Mouse (Mus musculus): ENCODE results near the gene Vps13c. TPM values are rescaled to one million over a fixed set of nuclear protein-coding genes. Genes with fewer than 3 reads are reported as not detected.

The Vps13c gene
- total RNA-seq, 2 experiments from 2014 or later = 76.8 to 81.1 TPM

DNA sequence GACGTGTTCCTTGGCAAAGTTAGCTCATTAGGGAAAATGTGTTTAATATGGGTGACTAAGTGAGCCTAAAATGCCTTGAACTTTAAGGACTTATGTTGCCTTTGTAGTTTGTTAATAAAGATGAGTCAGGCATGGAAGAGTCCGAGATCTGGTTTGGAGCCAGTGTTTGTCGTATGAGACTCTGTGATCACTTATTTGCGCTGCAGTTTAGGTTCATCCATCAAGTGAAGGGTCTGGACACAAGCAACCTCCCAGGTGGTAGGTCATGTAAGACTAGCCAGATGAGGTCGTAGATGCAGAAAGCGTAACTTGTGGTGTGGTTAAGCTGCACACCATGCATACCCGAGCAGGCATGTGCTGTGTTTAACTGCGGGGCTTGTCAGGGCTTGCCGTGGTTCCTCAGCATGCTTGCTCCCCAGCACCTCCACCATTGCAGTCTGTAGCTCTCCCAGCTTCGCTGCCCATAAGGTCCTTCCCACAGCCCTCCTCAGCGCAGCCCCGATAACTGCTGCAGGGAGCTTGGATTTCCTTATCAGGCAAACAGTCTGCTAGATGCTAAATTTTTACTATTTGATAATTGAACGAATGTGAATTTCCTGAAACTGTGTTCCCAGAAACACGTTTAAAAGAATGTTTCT is 37.0 kb downstream of the Vps13c start:
- DNase-seq (ENCODE audit: low spot score in 2 of 2) = no peak

GRCm38 (mm10) chr9:67878197-67878769 is 38.1 kb downstream of the Vps13c start:
- DNase-seq (ENCODE audit: low spot score in 2 of 2) = no peak

GRCm38 (mm10) chr9:67883349-67883984 is 43.3 kb downstream of the Vps13c start:
- no peak for DNase-seq (ENCODE audit: low spot score in 2 of 2)

DNA sequence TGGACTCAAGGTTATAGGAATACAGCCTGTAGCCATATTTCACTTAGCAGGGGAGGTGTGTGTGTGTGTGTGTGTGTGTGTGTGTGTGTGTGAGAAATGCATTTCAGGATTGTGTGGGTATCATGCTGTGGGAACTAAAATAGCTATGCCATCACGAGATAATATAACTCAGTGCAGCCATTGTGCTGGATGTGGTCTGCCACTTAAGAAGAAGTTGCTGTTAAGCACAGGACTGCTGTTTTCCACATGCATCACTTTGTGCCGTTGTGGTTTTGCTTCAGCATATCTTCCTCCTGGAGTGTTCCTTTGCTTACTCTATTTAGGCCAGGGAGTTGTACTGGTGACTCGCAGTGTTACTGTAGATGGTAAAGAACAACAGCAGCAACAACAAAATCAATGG is 43.9 kb downstream of the Vps13c start:
- no peak for DNase-seq (ENCODE audit: low spot score in 2 of 2)

GRCm38 (mm10) chr9:67886981-67887720 is 47.0 kb downstream of the Vps13c start:
- DNase-seq (ENCODE audit: low spot score in 2 of 2) = no peak

DNA sequence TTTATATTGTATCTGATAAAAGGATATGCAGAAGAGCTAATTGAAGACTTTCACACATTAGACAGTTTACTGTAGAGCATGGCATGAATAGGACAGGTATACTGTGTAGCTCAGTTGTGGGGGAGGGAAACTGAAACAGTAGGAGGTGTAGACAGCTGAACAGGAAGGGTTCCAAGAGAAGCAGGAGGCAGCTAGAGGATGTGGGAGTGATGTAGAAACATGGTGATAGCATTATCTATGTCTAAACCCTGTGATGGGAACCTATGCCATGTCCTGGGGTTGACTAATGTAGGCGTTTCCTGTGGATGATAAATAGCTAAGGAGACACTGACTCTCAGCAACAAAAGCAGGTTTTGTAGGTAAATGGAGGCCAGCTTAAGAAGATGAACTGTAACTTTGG is 53.3 kb downstream of the Vps13c start:
- no peak for DNase-seq (ENCODE audit: low spot score in 2 of 2)

DNA sequence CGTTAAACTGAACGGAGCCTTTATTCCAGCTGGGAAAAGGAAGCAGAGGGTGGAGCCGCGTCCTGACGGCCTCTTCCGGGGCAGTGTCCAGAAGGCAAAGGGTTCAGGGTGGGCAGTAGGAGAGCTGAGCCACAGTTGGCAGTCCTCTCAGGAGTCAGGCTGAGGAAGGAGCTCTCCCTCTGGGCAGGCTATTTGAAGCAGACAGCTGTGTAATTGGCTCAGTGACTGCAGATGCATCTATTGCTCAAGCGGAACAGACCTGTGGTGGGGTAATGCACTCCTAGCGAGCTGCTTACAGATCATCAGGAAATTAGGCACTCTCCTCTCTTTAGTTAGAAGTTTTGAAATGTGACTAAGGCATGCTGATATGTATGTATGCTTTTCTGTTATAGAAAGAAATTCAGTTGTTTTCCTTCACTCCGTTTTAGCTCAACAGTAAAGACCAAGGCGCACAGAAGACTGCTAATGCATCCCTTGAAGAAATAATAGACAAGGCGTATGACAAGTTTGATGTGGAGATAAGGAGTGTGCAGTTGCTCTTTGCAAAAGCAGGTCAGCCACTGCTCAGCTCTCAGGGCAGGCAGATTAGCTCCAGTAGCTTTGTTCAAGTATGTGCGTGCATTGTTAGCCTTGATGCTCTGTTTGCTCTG is 56.6 kb downstream of the Vps13c start:
- no peak for DNase-seq (ENCODE audit: low spot score in 2 of 2)

DNA sequence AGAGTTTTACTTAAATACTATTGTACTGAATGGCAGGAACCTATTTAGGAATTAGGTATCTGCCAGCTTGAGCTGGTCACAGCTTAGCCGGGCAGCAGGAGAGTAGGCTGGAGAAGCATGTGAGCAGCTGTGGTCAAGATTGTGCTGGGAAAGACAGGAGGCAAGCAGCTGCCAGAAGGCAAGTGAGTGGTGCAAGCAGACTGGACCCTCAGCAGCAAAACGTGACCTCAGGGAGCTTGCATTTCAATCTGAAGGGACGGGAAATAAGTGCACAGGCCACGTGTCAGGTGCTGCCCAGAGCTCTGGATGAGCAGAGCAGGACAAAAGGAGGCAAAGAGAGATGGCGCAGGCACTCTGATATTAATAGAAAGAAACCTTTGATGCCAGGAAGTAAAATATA is 60.2 kb downstream of the Vps13c start:
- no peak for DNase-seq (ENCODE audit: low spot score in 2 of 2)

- no peak for DNase-seq (ENCODE audit: low spot score in 2 of 2)
Measured at GRCm38 (mm10) chr9:67904355-67904754, 64.2 kb downstream of the Vps13c start.

DNA sequence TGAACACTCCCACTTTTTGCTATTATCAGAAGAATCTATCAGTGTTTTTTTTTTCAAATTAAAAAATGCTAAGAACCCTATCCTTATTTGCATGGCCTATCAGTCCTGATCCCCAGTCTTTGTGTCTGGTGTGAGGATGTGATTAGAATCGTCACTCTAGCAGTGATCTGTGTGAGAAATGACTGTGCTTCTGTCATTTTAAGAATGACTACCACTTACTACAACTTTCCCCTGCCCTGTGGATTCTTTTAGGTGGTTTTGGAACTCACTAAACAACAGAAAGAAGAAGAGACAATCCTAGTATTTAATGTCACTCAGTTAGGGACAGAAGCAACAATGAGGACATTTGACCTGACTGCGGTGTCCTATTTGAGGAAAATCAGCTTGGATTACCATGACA is 65.3 kb downstream of the Vps13c start:
- no peak for DNase-seq (ENCODE audit: low spot score in 2 of 2)

- DNase-seq (ENCODE audit: low spot score in 2 of 2) = no peak
Measured at GRCm38 (mm10) chr9:67914681-67915080, 74.5 kb downstream of the Vps13c start.

DNA sequence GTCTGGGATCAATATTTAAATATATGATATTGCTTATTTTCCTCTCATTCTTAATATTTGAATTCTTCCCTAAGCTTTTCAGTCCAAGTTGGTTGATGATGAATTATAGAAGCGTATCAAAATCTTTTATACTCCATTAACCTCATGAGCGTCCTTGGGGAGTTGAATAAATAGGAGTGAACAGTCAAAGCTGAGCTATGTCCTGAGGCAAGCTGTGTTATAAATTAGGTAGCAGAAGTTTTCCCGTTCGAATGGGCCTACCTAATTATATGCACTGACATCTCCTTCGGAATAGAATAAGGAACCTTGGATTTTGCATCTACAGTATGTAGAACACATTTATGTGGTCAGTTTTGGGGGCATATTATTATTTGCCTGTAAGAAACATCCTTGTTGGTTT is 82.2 kb downstream of the Vps13c start:
- no peak for DNase-seq (ENCODE audit: low spot score in 2 of 2)

- no peak for DNase-seq (ENCODE audit: low spot score in 2 of 2)
Measured at GRCm38 (mm10) chr9:67930629-67931028, 90.4 kb downstream of the Vps13c start.

- DNase-seq (ENCODE audit: low spot score in 2 of 2) = no peak
Measured at GRCm38 (mm10) chr9:67937286-67937685, 97.1 kb downstream of the Vps13c start.

GRCm38 (mm10) chr9:67955466-67956010 is 115.3 kb downstream of the Vps13c start:
- DNase-seq (ENCODE audit: low spot score in 2 of 2) = no peak

DNA sequence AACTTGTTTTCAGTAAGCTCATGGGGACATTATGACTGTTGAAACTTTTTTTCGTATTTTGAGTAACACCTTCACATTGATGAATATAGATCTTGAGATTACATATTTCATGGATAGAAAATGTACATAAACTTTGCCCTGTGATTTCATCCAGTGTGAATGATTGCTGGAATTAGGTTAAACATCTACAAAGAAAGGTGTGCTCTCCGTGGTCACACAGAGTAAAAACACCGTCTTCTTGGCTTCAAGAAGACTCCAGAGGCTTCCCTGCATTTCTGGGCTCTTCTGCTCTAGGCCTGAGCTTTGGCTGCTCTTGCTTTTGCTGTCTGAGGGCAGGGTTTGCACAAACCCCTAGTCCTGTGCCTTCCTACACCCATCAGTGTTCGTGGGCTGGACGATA is 121.8 kb downstream of the Vps13c start:
- DNase-seq (ENCODE audit: low spot score in 2 of 2) = no peak

DNA sequence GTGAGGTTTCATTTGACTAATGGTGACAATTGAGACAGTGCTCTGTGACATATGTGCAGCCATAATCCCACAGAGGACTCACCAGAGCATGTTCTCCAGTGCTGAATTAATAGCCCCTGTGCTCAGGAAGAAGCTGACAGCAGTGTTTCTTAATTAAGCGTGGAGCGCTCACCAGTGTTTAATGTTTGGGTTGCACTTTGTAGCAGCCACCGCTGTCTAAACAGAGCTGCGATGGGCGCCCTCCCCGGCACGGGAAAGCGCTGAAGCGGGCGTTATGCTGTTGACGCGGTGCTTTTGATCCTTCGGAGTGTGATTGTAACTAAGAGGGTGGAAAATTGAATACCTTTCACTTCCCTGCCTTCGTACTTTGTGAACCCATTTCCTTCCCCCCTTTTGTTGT is 125.7 kb downstream of the Vps13c start:
- DNase-seq (ENCODE audit: low spot score in 2 of 2) = no peak

DNA sequence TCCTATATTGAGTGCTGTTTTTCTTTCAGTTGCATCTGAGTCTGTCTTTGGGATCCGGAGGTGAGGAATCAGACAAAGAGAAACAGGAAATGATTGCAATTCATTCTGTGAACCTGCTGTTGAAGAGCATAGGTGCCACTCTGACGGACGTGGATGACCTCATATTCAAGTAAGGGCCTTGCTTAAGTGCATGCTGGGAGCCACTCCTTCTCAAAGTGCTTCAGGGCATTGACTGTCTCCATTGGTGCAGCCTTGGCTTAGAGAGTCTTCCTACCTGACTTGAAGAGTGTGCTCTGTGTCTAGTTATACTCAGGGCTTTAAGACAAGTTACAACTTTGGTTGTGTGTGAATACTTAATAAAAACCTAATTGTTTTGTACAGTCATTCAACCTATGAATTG is 126.8 kb downstream of the Vps13c start:
- DNase-seq (ENCODE audit: low spot score in 2 of 2) = no peak

DNA sequence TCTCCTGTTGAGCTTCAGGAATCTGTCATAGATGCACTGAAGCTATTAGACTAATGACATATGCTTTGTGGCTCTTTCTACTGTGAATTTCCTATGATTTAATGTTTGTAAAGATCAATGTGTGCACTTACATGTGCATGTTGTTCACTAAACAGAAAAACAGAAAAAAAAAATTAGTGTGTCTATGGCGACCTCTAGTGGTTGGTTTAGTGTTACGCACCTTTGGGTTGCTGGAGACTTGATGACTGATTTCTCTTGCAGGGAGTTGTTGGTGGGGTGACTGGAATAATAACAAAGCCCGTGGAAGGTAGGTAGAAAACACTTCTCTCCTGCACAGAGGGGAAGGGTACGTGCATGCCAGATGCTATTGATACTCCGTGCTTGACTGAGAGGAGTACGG is 133.3 kb downstream of the Vps13c start:
- no peak for DNase-seq (ENCODE audit: low spot score in 2 of 2)

- no peak for DNase-seq (ENCODE audit: low spot score in 2 of 2)
Measured at GRCm38 (mm10) chr9:67975491-67975890, 135.3 kb downstream of the Vps13c start.

GRCm38 (mm10) chr9:68006566-68006965 is 166.4 kb downstream of the Vps13c start:
- no peak for DNase-seq (ENCODE audit: low spot score in 2 of 2)
